Mouse (Mus musculus) ES-Bruce4 (cell line): ENCODE measurements around the gene Morc1.

Source experiments
- CTCF ChIP-seq: IDR thresholded peaks from one replicate; pipeline ENCODE4 v1.8.1; 2011; ENCODE audit warnings: low read depth, low read length
- POLR2A ChIP-seq: IDR thresholded peaks from one replicate; pipeline ENCODE4 v1.8.1; 2011; ENCODE audit warnings: low read length; ENCODE audit not compliant: insufficient read depth

DNA sequence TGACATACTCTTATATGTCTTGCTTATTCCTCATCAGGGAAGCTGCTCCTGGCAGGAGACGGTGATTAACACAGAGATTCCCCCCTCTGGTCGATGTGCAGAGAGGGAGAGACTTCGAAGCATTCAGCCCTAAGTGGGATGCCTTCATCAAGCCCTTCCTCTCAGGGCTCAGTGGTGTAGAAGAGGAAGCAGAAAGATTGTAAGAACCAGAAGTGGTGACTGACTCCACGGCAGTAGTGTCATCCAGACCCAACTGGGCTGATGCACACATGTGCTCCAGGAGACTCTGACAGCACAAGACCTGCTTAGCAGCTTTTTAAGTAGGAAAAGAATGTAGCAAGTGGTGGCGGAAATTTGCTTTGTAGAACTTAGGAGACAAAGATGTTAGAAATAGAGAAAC, 143.0 kb downstream of the Morc1 start:
- no peak for TF ChIP-seq CTCF
- TF ChIP-seq POLR2A: no peak
